Mouse (Mus musculus): ENCODE results near the gene Gm4763.
"Not testable (repeated sequence)": the region's sequence is repeated elsewhere in the genome, so short reads cannot be mapped to it uniquely, and the experiment has no call there.

The Gm4763 gene

DNA sequence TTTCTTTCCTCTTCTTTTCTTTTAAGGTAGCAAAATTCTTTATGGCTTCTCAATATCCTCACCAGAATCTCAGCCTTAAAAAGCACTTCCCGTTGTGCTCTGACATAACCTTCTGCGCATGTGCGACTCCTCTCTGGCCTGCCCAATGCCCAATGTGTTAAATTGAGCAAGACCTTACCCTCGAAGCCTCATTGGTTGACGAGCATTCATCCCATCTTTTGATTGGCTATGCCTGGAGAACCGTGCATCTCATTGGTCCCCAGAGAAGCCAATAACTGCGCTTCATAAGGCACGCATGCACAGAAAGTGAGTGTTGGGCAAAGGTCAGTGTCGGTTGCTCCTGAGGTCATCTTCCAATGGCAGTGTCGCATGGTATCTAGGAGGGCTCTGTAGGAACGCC lies at the start of gene Gm4763:
Gene Gm4763 (minus strand): TSS at position 101 of the 400 bp plus-strand sequence.
- not testable (repeated sequence) for DNase-seq (ENCODE audit: extremely low read depth, low read depth)

DNA sequence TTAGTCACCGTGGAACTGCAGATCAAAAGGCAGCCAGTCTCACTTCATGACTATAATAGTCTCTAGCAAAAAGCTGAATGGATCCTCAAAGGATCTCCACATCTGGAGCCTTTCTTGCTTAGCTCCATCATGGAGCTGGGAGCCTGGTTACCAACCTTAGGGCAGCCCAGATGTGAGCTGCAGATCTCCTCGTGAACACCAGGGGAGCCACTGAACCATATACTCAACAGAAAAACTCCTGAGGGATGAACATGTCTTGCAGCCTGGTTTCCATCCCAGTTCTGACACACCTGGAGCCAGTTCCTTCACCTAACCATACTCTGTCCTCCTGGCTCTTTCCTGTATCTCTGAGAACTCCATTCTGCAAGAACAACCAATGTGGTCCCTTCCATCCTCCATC lies 49.4 kb upstream of the Gm4763 start:
- DNase-seq (ENCODE audit: extremely low read depth, low read depth) = no peak

DNA sequence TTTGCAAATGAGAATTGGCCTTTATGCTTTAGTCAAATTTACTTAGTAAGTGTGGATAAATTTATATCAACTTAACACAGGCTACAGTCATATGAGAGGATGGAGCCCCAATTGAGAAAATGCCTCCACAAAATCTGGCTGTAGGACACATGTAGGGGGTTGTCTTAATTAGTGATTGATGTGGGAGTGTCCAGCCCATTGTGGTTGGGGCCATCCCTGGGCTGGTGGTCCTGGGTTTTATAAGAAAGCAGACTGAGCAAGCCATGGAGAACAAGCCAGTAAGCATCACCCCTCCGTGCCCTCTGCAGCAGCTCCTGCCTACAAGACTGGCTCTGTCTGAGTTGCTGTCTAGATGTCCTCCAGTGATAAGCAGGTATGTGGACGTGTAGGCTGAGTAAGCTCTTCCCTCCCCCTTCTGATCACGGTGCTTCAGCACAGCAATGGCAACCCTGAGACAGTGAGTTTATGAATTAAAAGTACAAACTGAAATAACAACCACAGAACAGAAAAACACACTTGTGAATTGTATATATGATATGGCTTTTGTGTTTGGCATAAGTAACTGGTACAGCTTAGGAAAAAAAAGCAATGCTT lies 47.3 kb upstream of the Gm4763 start:
- no peak for DNase-seq (ENCODE audit: extremely low read depth, low read depth)

DNA sequence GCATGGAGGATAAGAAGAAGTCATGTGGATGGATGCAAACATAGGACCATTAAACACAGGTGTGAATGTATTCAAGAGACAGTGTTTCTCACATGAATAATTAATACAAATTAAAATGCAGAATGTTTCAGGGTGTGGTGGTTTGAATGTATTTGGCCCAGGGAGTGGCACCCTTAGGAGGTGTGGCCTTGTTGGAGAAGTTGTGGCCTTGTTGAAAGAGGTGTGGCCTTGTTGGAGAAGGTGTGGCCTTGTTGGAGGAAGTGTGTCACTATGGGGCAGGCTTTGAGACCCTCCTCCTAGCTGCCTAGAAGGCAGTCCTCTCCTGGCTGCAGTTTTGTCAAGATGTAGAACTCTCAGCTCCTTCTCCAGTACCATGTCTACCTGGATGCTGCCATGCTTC lies 44.7 kb upstream of the Gm4763 start:
- DNase-seq (ENCODE audit: extremely low read depth, low read depth) = no peak

DNA sequence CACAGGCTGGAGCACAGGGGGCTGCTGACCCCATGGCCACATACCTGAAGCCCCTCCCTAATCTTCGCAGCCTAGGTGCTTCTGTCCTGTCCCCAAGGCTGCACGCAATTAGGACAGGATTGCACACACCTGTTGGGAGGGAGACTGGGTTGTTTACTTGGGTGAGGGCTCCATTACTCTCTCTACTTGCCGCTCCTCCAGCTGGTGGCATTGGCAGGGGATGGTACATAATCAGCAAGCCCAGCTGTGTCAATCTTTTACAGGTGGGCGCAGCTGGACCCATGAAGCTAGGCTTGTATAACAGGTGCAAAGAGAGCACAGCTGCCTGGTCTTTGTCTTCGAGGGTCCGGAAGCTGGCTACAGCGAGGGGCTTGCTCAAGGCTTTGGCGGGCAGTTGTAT lies 35.9 kb upstream of the Gm4763 start:
- no peak for DNase-seq (ENCODE audit: extremely low read depth, low read depth)

DNA sequence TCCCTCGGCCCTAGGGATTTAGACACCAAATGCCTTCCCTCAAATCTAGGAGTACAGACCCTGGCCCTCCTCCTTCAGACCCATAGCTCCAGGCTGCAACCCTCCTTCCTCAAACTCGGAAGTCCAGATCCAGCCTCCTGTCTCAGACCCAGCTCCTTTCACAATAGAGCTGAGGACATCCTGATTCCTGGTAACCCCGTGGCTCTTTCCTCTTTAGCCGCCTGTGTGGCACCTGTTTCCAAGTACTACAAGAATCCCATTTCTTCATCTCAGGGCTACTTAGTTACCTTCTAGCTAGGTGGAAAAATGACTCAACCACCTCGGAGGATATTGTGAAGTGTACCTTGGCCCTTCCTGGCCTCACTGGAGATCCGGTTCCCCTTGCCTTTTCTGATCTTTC lies 34.5 kb upstream of the Gm4763 start:
- DNase-seq (ENCODE audit: extremely low read depth, low read depth) = no peak

DNA sequence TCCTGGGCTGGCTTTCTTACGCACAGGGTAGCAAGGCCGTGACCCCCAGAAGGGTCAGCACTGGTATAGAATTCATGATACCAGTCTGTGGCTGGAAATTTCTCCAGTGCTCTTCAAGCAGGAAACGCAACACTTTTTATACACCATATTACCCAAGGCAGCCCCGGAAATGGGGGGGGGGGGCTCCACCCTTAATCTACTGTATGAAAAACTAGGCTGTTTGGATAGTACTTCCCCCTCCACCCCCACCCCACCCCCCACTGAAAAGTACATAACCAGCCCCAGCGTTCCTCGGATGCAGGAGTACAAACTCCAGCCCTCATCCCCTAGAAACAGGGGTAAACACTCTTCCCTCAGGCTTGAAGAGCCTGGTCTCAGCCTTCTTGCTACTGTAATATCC lies 33.5 kb upstream of the Gm4763 start, which contains the start of gene Cd177:
Gene Cd177 (minus strand): TSS at position 101 of the 400 bp plus-strand sequence.
- DNase-seq (ENCODE audit: extremely low read depth, low read depth) = no peak

DNA sequence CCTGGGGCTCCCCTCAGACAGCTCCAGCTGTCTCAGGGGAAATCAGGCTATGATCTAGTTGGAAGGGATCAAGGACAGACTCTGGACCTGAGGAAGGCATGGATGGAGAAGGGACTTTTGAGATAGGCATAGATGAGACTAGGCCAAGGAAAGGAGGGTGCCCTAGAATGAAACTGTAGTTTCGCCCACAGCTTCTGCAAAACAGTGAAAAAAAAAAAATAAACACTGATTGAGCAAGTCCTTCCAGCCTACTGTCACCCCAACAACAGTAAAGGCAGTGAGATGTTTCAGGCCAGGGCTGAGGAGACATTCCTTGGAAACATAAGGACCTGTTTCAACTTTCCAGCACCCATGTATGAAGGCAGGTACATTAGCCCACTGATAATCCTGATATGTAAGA lies 31.8 kb upstream of the Gm4763 start:
- DNase-seq (ENCODE audit: extremely low read depth, low read depth) = no peak

DNA sequence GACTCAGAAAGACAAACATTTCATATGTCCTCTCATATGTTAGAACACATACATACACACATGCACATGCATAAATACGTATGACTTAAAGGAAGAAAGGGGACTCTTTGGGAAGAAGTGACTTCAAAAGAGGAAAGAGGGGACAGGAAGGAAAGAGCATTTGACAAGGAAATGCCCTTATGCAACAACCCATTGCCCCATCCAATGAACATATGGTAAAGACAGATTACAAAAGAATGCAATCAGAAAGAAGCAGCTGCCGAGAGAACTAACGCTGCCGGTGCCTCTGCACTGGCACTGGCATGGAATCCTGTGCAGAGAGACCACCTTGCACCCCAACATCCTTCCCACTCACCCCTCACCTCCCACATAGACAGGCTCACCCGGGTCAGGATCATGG lies 26.8 kb upstream of the Gm4763 start:
- DNase-seq (ENCODE audit: extremely low read depth, low read depth) = no peak

DNA sequence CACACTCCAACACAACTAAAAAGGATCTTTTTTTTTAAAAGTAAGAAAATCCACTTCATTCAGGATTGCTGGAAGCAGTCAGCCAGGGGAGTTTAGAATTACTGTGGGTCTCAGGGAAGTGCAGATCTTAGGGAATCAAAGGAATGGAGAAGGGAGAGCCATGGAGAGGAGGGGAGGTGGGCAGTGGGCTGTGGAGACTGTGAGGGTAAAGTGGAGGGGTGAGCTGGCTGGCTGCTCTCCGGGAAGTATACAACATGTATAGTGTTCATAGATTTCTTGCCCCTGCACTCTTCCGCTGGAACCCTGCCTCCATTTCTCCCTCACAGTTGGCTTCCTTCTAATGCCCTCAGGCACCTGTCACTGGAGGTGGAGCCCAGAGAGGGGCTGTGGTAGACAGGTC lies 24.9 kb upstream of the Gm4763 start:
- no peak for DNase-seq (ENCODE audit: extremely low read depth, low read depth)

DNA sequence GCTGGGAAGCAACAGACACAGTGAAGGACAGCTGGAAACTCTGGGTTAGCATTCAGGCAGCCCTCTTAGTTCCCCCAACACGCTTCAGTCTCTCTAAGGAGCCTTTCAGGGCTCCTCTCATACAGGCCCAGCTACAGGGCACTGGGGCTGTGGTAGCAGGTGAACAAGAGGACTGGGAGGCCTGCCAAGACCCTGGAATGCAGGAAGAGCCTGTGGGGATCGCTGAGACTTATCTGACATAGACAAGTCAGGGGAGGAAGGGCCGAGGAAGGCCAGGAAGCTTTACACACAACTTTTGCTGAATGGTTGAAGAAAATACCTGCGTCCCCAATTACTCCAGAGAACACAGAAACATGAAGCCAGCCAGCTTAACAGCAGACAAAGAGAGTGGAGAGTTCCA lies 24.0 kb upstream of the Gm4763 start:
- no peak for DNase-seq (ENCODE audit: extremely low read depth, low read depth)

DNA sequence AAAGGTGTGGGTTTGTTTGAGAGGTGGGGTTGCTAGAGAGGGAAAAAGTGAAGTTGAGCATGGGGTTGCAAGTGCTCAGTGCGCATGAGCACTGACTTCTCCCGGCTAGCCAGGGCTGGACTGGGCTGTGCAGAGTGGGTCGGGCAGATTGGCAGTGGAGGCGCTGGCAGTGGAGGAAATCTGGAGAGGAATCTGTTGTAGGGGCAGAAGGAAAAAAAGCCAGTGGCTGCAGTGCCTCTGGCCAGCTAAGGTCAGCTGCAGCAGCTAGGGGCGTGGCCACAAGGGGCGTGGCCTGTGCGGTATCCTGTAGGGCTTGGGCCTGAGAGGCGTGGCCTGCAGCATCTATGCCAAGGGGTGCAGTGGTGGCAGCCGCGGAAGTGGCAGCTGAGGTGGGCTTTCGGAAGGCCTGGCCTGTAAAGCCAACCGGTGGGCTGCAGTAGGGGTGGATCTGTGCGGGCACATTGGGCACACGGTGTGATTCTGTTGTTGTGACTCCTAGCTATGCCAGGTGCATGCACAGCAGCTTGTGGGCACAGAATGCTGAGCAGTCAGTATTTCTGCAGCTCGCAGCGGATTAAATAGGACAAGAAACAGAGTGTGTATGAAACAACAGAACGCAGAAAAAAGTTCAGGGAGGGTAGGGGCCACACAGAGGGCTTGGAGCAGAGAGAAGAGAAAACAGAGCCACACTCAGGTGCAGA lies 9.4 kb upstream of the Gm4763 start:
- no peak for DNase-seq (ENCODE audit: extremely low read depth, low read depth)

DNA sequence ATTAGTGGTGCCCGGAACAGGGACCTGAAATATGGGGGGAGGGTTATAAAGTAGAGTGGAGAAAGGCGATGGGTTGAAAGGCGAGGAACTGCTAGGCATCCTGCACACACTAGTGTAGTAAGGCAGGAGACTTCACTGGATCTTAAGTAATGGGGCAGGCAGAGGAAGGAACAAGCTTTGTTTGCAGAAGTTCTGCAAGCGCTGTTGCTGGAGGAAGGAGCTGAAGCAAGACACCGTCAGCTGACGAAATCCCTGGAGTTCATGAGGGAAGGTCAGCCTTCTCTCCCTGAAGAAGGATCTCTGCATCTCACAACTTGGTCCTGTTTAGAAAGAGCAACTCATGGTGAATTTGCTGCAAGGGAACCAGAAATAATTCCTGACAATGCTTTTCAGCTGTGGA lies 11.7 kb downstream of the Gm4763 start:
- no peak for DNase-seq (ENCODE audit: extremely low read depth, low read depth)

DNA sequence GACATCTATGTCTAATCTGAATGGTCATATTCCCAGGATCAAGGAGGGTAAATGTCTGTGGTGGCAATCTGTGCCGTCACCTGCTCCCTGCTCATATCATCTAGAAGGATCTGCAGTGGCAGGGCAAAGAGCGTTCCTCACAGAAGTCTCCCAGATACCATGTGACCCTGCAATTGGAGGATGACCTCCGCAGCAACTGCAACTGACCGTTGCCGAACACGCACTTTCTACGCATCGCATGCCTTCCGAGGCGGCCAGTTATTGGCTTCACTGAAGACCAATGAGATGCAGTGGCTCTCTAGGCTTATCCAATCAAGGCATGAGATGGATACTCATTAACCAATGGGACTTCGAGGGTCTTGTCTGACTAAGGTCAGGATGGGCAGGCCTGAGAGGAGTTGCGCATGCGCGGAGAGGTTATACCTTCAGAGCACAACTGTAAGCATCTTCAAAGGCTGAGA lies 17.8 kb downstream of the Gm4763 start, which contains the start of gene BC049730:
Gene BC049730 (plus strand): TSS at position 411 of the 461 bp plus-strand sequence.
- DNase-seq (ENCODE audit: extremely low read depth, low read depth) = no peak

DNA sequence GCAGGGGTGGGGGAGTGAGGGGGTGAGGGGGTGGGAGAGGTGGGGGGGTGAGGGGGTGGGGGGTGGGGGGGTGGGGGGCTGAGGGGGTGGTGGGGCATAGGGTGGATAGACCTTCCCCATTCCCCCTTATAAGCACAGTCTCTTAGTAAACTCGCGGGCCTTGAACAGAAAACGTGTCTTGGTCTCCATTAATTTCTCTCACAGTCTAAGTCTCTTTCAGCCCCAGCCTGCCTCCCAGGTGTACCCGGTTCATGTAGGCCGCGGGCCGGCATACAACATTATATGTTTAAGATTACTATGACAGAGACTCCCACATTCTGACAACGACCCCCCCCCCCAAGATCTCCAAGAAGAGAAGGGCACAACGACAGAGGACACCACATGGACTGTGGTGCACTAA lies 23.9 kb downstream of the Gm4763 start:
- not testable (repeated sequence) for DNase-seq (ENCODE audit: extremely low read depth, low read depth)

DNA sequence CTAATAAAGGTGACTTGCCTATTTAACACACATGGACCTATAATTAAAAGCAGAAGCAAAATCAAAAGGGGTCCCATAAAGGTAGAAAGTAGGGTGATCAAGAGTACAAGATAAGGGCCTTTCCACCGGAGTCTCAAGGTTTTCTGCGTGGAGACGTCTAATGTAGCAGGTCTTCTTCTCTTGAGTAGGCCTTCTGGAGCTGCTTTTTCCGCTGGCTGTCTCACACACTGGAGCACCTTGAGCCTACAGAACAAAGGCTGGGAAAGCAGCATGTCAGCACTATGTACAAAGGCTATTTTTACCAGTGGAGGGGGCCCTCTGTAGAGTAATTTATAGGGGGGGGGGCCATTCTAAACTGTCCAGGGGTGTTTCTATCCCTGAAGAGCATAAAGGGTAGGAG lies 28.8 kb downstream of the Gm4763 start:
- not testable (repeated sequence) for DNase-seq (ENCODE audit: extremely low read depth, low read depth)

DNA sequence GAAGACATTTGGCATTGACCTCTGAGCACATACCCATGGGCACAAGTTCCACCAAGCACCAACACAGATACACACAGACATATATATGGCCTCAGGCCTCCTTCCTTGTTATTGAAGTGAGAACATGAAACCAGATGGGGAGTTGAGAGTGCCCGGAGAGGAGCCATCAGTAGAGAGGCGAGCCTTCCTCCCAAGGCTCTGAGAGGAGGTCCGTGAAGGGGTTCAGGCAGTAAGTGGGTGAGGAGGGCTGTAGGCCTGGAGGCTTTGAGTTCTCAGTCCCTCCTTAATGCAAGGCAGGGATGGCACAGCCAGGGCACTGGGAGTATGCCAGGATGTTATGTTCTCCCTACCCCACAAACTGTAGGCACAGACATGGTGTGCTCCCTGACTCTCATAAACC lies 34.0 kb downstream of the Gm4763 start:
- not testable (repeated sequence) for DNase-seq (ENCODE audit: extremely low read depth, low read depth)

DNA sequence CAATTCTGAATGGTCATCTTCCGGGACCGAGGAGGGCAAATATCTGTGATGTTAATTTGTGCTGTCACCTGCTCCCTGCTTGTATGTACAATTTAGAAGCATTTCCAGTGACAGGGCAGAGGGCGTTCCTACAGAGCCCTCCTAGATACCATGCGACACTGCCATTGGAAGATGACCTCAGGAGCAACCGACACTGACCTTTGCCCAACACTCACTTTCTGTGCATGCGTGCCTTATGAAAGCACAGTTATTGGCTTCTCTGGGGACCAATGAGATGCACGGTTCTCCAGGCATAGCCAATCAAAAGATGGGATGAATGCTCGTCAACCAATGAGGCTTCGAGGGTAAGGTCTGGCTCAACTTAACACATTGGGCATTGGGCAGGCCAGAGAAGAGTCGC lies 39.2 kb downstream of the Gm4763 start:
- DNase-seq (ENCODE audit: extremely low read depth, low read depth) = not testable (repeated sequence)

DNA sequence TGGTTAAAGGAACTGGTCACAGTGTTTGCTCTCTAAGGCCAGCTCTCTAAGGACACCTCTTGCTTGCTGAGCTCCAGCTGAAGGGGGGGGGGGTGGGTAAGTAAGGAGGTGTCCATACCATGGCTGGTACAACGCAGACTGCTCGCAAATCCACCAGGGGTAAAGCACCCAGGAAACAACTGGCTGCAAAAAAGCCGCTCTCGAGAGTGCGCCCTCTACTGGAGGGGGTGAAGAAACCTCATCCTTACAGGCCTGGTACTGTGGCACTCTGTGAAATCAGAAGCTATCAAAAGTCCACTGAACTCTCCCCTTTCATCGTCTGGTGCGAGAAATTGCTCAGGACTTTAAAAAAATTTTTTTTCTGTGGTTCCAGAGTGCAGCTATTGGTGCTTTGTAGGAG lies 42.6 kb downstream of the Gm4763 start:
- DNase-seq (ENCODE audit: extremely low read depth, low read depth) = not testable (repeated sequence)

DNA sequence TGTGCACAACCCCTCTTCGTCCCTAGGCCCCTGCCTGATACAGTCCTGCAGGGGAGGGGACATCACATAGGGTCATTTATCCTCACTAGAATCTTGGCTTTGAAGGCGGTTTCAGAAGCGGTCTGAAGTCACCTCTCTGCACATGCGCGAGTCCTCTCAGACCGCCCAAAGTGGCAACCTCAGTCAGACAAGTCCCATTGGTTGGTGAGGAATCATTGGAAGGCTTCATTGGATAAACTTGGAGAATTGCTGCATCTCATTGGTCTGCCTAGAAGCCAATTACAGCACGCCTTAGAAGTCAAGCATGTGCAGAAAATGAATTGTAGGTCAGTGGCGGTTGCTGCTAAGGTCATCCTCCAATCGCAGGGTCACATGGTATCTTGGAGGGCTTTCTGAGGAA lies 50.1 kb downstream of the Gm4763 start, which contains the start of gene Tex101:
Gene Tex101 (minus strand): TSS at position 101 of the 400 bp plus-strand sequence.
- DNase-seq (ENCODE audit: extremely low read depth, low read depth) = no peak

DNA sequence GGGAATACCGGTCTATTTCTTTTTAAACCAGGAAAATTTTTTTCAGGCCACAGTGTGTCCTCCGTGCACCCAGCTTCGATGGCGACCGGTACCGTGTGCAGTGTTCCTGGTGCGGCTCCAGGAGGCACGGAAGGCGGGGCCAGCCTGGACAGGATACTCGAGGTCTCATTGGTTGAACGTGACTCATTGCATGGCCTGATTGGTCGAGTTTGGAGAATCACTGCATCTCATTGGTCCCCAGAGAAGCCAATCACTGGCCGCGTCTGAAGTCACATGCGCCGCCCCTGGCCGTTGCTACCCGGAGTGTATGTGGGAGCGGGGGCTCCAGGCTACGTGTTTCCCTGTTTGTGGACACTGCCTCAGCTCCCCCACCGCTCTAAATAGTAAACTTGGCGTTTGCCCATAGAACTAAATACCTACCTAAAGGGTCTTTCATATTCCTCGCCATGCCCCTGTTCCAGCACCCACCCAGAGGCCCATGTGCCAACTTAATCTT lies 54.7 kb downstream of the Gm4763 start:
- no peak for DNase-seq (ENCODE audit: extremely low read depth, low read depth)

Data from MEL-GATA-1-ER (cell line).